Mouse (Mus musculus): Measurements from ENCODE around the gene Lrrk1. TPM values are rescaled to one million over a fixed set of nuclear protein-coding genes. Genes with fewer than 3 reads are reported as not detected.

The Lrrk1 gene
- polyA plus RNA-seq, 1 experiment from 2014 or later = 1.7 TPM

- ATAC-seq (peak; percentile 72), DNase-seq (ENCODE audit: low spot score) (peak; percentile 88)
- Histone ChIP-seq H3K27ac (ENCODE audit: low read depth, low read length) (no peak overlapping the region), H3K27me3 (replicated peaks; ENCODE audit: control insufficient read depth, insufficient read depth, low read length) (peaks cover 7% of the 10 kb centered on the region; the same call in 1 of the 2 replicates), H3K36me3 (ENCODE audit: control insufficient read depth, insufficient read depth, low read length) (no peaks in the 10 kb centered on the region), H3K9ac (ENCODE audit: low read length) (peak overlapping the region; percentile 68), H3K9me3 (replicated peaks; ENCODE audit: control insufficient read depth, low read length) (no peaks in the 10 kb centered on the region), H3K4me1 (ENCODE audit: control insufficient read depth, insufficient read depth, low read length) (peaks cover 13% of the 10 kb centered on the region; the same call in 1 of the 2 replicates), H3K4me2 (ENCODE audit: low read length) (peak overlapping the region; percentile 96), H3K4me3 (ENCODE audit: low read depth, low read length) (peak overlapping the region; percentile 48)
- WGBS = 13% methylated on average over 28 of the region's 28 CpGs
These were observed 727 bp upstream of the Lrrk1 start for GRCm38 (mm10) chr7:66388621-66389532.

- H3K4me2 ChIP-seq (ENCODE audit: low read length) = peak overlapping the region; percentile 96
- DNase-seq (ENCODE audit: low spot score) (peak; percentile 11), ATAC-seq (no peak; the same call in 1 of the 2 replicates)
- no peaks in the 10 kb centered on the region for H3K9me3 ChIP-seq (replicated peaks; ENCODE audit: control insufficient read depth, low read length)
- H3K27ac ChIP-seq (ENCODE audit: low read depth, low read length) = no peak overlapping the region
- WGBS = 2% methylated on average over 13 of the region's 13 CpGs
- H3K36me3 ChIP-seq (ENCODE audit: control insufficient read depth, insufficient read depth, low read length) = no peaks in the 10 kb centered on the region
- peak overlapping the region; percentile 68 for H3K9ac ChIP-seq (ENCODE audit: low read length)
- peaks cover 13% of the 10 kb centered on the region; the same call in 1 of the 2 replicates for H3K4me1 ChIP-seq (ENCODE audit: control insufficient read depth, insufficient read depth, low read length)
- peak overlapping the region; percentile 48 for H3K4me3 ChIP-seq (ENCODE audit: low read depth, low read length)
- peaks cover 7% of the 10 kb centered on the region; the same call in 1 of the 2 replicates for H3K27me3 ChIP-seq (replicated peaks; ENCODE audit: control insufficient read depth, insufficient read depth, low read length)
These were observed 734 bp downstream of the Lrrk1 start for GRCm38 (mm10) chr7:66387419-66387812.

GRCm38 (mm10) chr7:66386411-66386810 lies 1.7 kb downstream of the Lrrk1 start:
- Histone ChIP-seq H3K9me3 (replicated peaks; ENCODE audit: control insufficient read depth, low read length) (no peaks in the 10 kb centered on the region), H3K4me2 (ENCODE audit: low read length) (no peak overlapping the region), H3K27me3 (replicated peaks; ENCODE audit: control insufficient read depth, insufficient read depth, low read length) (peaks cover 7% of the 10 kb centered on the region; the same call in 1 of the 2 replicates), H3K36me3 (ENCODE audit: control insufficient read depth, insufficient read depth, low read length) (no peaks in the 10 kb centered on the region), H3K4me1 (ENCODE audit: control insufficient read depth, insufficient read depth, low read length) (peaks cover 13% of the 10 kb centered on the region; the same call in 1 of the 2 replicates), H3K9ac (ENCODE audit: low read length) (no peak overlapping the region), H3K27ac (ENCODE audit: low read depth, low read length) (no peak overlapping the region), H3K4me3 (ENCODE audit: low read depth, low read length) (no peak overlapping the region)
- WGBS = 95% methylated on average over 6 of the region's 6 CpGs
- no peak for DNase-seq (ENCODE audit: low spot score)
- ATAC-seq = no peak

GRCm38 (mm10) chr7:66385826-66386225 lies 2.3 kb downstream of the Lrrk1 start:
- Histone ChIP-seq H3K27ac (ENCODE audit: low read depth, low read length) (no peak overlapping the region), H3K4me2 (ENCODE audit: low read length) (no peak overlapping the region), H3K27me3 (replicated peaks; ENCODE audit: control insufficient read depth, insufficient read depth, low read length) (peaks cover 7% of the 10 kb centered on the region; the same call in 1 of the 2 replicates), H3K9ac (ENCODE audit: low read length) (no peak overlapping the region), H3K9me3 (replicated peaks; ENCODE audit: control insufficient read depth, low read length) (no peaks in the 10 kb centered on the region), H3K4me3 (ENCODE audit: low read depth, low read length) (no peak overlapping the region), H3K36me3 (ENCODE audit: control insufficient read depth, insufficient read depth, low read length) (no peaks in the 10 kb centered on the region), H3K4me1 (ENCODE audit: control insufficient read depth, insufficient read depth, low read length) (peaks cover 13% of the 10 kb centered on the region; the same call in 1 of the 2 replicates)
- no peak for DNase-seq (ENCODE audit: low spot score)
- ATAC-seq = no peak
- WGBS = 95% methylated on average over 11 of the region's 12 CpGs

GRCm38 (mm10) chr7:66384891-66385290 lies 3.3 kb downstream of the Lrrk1 start:
- Histone ChIP-seq H3K27me3 (replicated peaks; ENCODE audit: control insufficient read depth, insufficient read depth, low read length) (peaks cover 7% of the 10 kb centered on the region; the same call in 1 of the 2 replicates), H3K9me3 (replicated peaks; ENCODE audit: control insufficient read depth, low read length) (no peaks in the 10 kb centered on the region), H3K4me1 (ENCODE audit: control insufficient read depth, insufficient read depth, low read length) (peaks cover 13% of the 10 kb centered on the region; the same call in 1 of the 2 replicates), H3K36me3 (ENCODE audit: control insufficient read depth, insufficient read depth, low read length) (no peaks in the 10 kb centered on the region), H3K9ac (ENCODE audit: low read length) (no peak overlapping the region), H3K27ac (ENCODE audit: low read depth, low read length) (no peak overlapping the region), H3K4me2 (ENCODE audit: low read length) (no peak overlapping the region), H3K4me3 (ENCODE audit: low read depth, low read length) (no peak overlapping the region)
- ATAC-seq = no peak
- no peak for DNase-seq (ENCODE audit: low spot score)
- 91% methylated on average over 8 of the region's 8 CpGs for WGBS

GRCm38 (mm10) chr7:66384213-66384612 lies 3.9 kb downstream of the Lrrk1 start:
- H3K4me2 ChIP-seq (ENCODE audit: low read length) = no peak overlapping the region
- H3K4me3 ChIP-seq (ENCODE audit: low read depth, low read length) = no peak overlapping the region
- H3K27ac ChIP-seq (ENCODE audit: low read depth, low read length) = no peak overlapping the region
- H3K36me3 ChIP-seq (ENCODE audit: control insufficient read depth, insufficient read depth, low read length) = no peaks in the 10 kb centered on the region
- no peak overlapping the region for H3K9ac ChIP-seq (ENCODE audit: low read length)
- H3K4me1 ChIP-seq (ENCODE audit: control insufficient read depth, insufficient read depth, low read length) = peaks cover 13% of the 10 kb centered on the region; the same call in 1 of the 2 replicates
- no peak for ATAC-seq
- H3K27me3 ChIP-seq (replicated peaks; ENCODE audit: control insufficient read depth, insufficient read depth, low read length) = peaks cover 7% of the 10 kb centered on the region; the same call in 1 of the 2 replicates
- WGBS = 81% methylated on average over 5 of the region's 5 CpGs
- DNase-seq (ENCODE audit: low spot score) = no peak
- no peaks in the 10 kb centered on the region for H3K9me3 ChIP-seq (replicated peaks; ENCODE audit: control insufficient read depth, low read length)

GRCm38 (mm10) chr7:66376560-66376959 lies 11.6 kb downstream of the Lrrk1 start:
- Histone ChIP-seq H3K4me3 (ENCODE audit: low read depth, low read length) (no peak overlapping the region), H3K36me3 (ENCODE audit: control insufficient read depth, insufficient read depth, low read length) (no peaks in the 10 kb centered on the region), H3K9me3 (replicated peaks; ENCODE audit: control insufficient read depth, low read length) (no peaks in the 10 kb centered on the region), H3K9ac (ENCODE audit: low read length) (no peak overlapping the region), H3K4me2 (ENCODE audit: low read length) (no peak overlapping the region), H3K4me1 (ENCODE audit: control insufficient read depth, insufficient read depth, low read length) (no peaks in the 10 kb centered on the region), H3K27ac (ENCODE audit: low read depth, low read length) (no peak overlapping the region), H3K27me3 (replicated peaks; ENCODE audit: control insufficient read depth, insufficient read depth, low read length) (no peaks in the 10 kb centered on the region)
- 84% methylated on average over 10 of the region's 10 CpGs for WGBS
- no peak for ATAC-seq
- DNase-seq (ENCODE audit: low spot score) = no peak

GRCm38 (mm10) chr7:66375736-66376135 lies 12.4 kb downstream of the Lrrk1 start:
- no peaks in the 10 kb centered on the region for H3K9me3 ChIP-seq (replicated peaks; ENCODE audit: control insufficient read depth, low read length)
- 87% methylated on average over 4 of the region's 4 CpGs for WGBS
- no peak overlapping the region for H3K9ac ChIP-seq (ENCODE audit: low read length)

GRCm38 (mm10) chr7:66373391-66373790 lies 14.8 kb downstream of the Lrrk1 start:
- H3K36me3 ChIP-seq (ENCODE audit: control insufficient read depth, insufficient read depth, low read length) = no peaks in the 10 kb centered on the region
- DNase-seq (ENCODE audit: low spot score) = no peak
- H3K4me1 ChIP-seq (ENCODE audit: control insufficient read depth, insufficient read depth, low read length) = no peaks in the 10 kb centered on the region
- no peak overlapping the region for H3K4me3 ChIP-seq (ENCODE audit: low read depth, low read length)
- no peak for ATAC-seq
- H3K27ac ChIP-seq (ENCODE audit: low read depth, low read length) = no peak overlapping the region
- H3K27me3 ChIP-seq (replicated peaks; ENCODE audit: control insufficient read depth, insufficient read depth, low read length) = no peaks in the 10 kb centered on the region
- H3K9ac ChIP-seq (ENCODE audit: low read length) = no peak overlapping the region
- H3K9me3 ChIP-seq (replicated peaks; ENCODE audit: control insufficient read depth, low read length) = no peaks in the 10 kb centered on the region
- WGBS = 98% methylated on average over 3 of the region's 3 CpGs
- no peak overlapping the region for H3K4me2 ChIP-seq (ENCODE audit: low read length)

More at GRCm38 (mm10) chr7:66375736-66376135, 12.4 kb downstream of the Lrrk1 start:
- H3K4me3 ChIP-seq (ENCODE audit: low read depth, low read length) = no peak overlapping the region
- H3K4me2 ChIP-seq (ENCODE audit: low read length) = no peak overlapping the region
- no peaks in the 10 kb centered on the region for H3K36me3 ChIP-seq (ENCODE audit: control insufficient read depth, insufficient read depth, low read length)
- no peaks in the 10 kb centered on the region for H3K4me1 ChIP-seq (ENCODE audit: control insufficient read depth, insufficient read depth, low read length)
- no peak for ATAC-seq
- no peak for DNase-seq (ENCODE audit: low spot score)
- no peaks in the 10 kb centered on the region for H3K27me3 ChIP-seq (replicated peaks; ENCODE audit: control insufficient read depth, insufficient read depth, low read length)
- H3K27ac ChIP-seq (ENCODE audit: low read depth, low read length) = no peak overlapping the region
